Mouse (Mus musculus) liver, embryonic 15.5 days (tissue): ENCODE measurements at regions not wholly inside any gene's neighbourhood (a gene's known extent, or its start where the extent isn't known, plus 50 kb on each side); places are given as distances from the start of the nearest gene placed in this dataset.

Experiments
- ATAC-seq: fragments of 200-750 bp; cut with Nextera tagmentation; 2 replicates; pipeline ENCODE4 v1.8.0; 2017; ENCODE audit warnings: moderate number of reproducible peaks, mild to moderate bottlenecking, moderate library complexity; ENCODE audit not compliant: insufficient read depth
- H3K27ac ChIP-seq: fragments of 300-500 bp; sonication (generic); replicated peaks from 2 replicates; pipeline ENCODE4 v1.5.1; 2015; ENCODE audit warnings: mild to moderate bottlenecking, inconsistent platforms
- H3K27me3 ChIP-seq: fragments of 300-500 bp; sonication (generic); 2 replicates; pipeline ENCODE4 v1.6.1; 2015; ENCODE audit warnings: mild to moderate bottlenecking, inconsistent platforms
- H3K36me3 ChIP-seq: fragments of 300-500 bp; sonication (generic); replicated peaks from 2 replicates; pipeline ENCODE4 v1.6.1; 2015; ENCODE audit warnings: moderate library complexity, mild to moderate bottlenecking, inconsistent platforms
- H3K4me1 ChIP-seq: fragments of 300-500 bp; sonication (generic); replicated peaks from 2 replicates; pipeline ENCODE4 v1.6.1; 2015; ENCODE audit warnings: inconsistent platforms
- H3K4me2 ChIP-seq: fragments of 300-500 bp; sonication (generic); 2 replicates; pipeline ENCODE4 v1.6.1; 2015; ENCODE audit warnings: moderate library complexity, mild to moderate bottlenecking, inconsistent platforms
- H3K4me3 ChIP-seq: fragments of 300-500 bp; sonication (generic); replicated peaks from 2 replicates; pipeline ENCODE4 v1.5.1; 2015; ENCODE audit warnings: mild to moderate bottlenecking, inconsistent platforms
- H3K9ac ChIP-seq: fragments of 300-500 bp; sonication (generic); 2 replicates; pipeline ENCODE4 v1.6.1; 2015; ENCODE audit warnings: moderate library complexity, mild to moderate bottlenecking, inconsistent platforms
- H3K9me3 ChIP-seq: fragments of 300-500 bp; sonication (generic); replicated peaks from 2 replicates; pipeline ENCODE4 v1.6.1; 2016; ENCODE audit warnings: inconsistent platforms
- WGBS: fragments of 180-500 bp; shearing (Covaris S2); methylation state at CpG from one replicate; pipeline ENCODE4 v1.1.7; 2015; ENCODE audit warnings: mixed read lengths; ENCODE audit not compliant: insufficient replicate concordance; 5-methylcytosine and 5-hydroxymethylcytosine counted together

DNA sequence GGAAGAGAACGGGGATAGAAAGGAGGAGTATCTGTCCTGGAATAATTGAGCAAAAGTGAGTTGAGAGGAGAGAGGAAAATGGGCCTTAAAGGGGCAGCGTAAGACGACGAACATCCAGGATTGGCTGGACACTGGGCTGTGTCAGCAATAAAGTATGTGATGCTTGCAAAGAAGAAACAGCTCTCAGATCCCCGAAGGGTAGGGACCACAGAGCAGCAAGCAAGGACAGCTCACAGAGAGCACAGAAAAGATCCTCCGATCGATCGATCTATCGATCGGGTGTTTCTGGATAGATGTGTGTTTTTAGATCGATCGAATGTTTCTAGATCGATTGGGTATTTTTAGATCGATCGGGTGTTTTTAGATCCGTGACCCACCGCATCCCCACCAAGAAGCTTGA, 50.3 kb upstream of the Cnih3 start:
- Histone ChIP-seq H3K4me2 (no peak overlapping the region), H3K27me3 (peaks cover 66% of the 10 kb centered on the region), H3K9me3 (no peaks in the 10 kb centered on the region), H3K4me1 (peaks cover 10% of the 10 kb centered on the region), H3K36me3 (no peaks in the 10 kb centered on the region), H3K4me3 (no peak overlapping the region), H3K9ac (no peak overlapping the region), H3K27ac (no peak overlapping the region)
- no peak for ATAC-seq
- whole genome bisulfite sequencing: 86% methylated on average over 17 of the region's 17 CpGs
